Mouse (Mus musculus) midbrain, postnatal 0 days (tissue): ENCODE measurements around the gene S100a6. TPM values are rescaled to one million over a fixed set of nuclear protein-coding genes. Genes with fewer than 3 reads are reported as not detected.
A peak's percentile ranks its signal among the peaks of the same experiment; 100 is the strongest.

Source experiments
- ATAC-seq: fragments of 200-750 bp; cut with Nextera tagmentation; 2 replicates; pipeline ENCODE4 v1.8.0; 2017; ENCODE audit warnings: moderate number of reproducible peaks, mild to moderate bottlenecking, moderate TSS enrichment, moderate library complexity; ENCODE audit not compliant: low FRiP score
- DNase-seq: peaks from one replicate; pipeline ENCODE4 v3.0.0-alpha.2; 2015; ENCODE audit warnings: low spot score
- H3K27ac ChIP-seq: fragments of 300-500 bp; sonication (generic); 2 replicates; pipeline ENCODE4 v1.5.1; 2014; ENCODE audit warnings: low read depth, mild to moderate bottlenecking, low read length, mixed read lengths
- H3K27me3 ChIP-seq: fragments of 300-500 bp; sonication (generic); 2 replicates; pipeline ENCODE4 v1.6.1; 2014; ENCODE audit warnings: low read length, control low read depth, mixed read lengths; ENCODE audit not compliant: insufficient read depth
- H3K36me3 ChIP-seq: fragments of 300-500 bp; sonication (generic); 2 replicates; pipeline ENCODE4 v1.6.1; 2014; ENCODE audit warnings: low read length, control low read depth, mixed read lengths; ENCODE audit not compliant: insufficient read depth
- H3K4me1 ChIP-seq: fragments of 300-500 bp; sonication (generic); 2 replicates; pipeline ENCODE4 v1.6.1; 2014; ENCODE audit warnings: mild to moderate bottlenecking, control low read depth, antibody characterized with exemption, low read length, mixed read lengths; ENCODE audit not compliant: insufficient read depth
- H3K4me2 ChIP-seq: fragments of 300-500 bp; sonication (generic); 2 replicates; pipeline ENCODE4 v1.6.1; 2014; ENCODE audit warnings: low read depth, mild to moderate bottlenecking, low read length, mixed read lengths; ENCODE audit not compliant: poor library complexity, severe bottlenecking
- H3K4me3 ChIP-seq: fragments of 300-500 bp; sonication (generic); 2 replicates; pipeline ENCODE4 v1.5.1; 2014; ENCODE audit warnings: low read depth, mild to moderate bottlenecking, low read length, moderate library complexity
- H3K9ac ChIP-seq: fragments of 300-500 bp; sonication (generic); replicated peaks from 2 replicates; pipeline ENCODE4 v1.6.1; 2014; ENCODE audit warnings: mild to moderate bottlenecking, low read length, moderate library complexity, mixed read lengths; ENCODE audit not compliant: poor library complexity, severe bottlenecking
- H3K9me3 ChIP-seq: fragments of 300-500 bp; sonication (generic); 2 replicates; pipeline ENCODE4 v1.6.1; 2016; ENCODE audit warnings: low read length, control low read depth
- CTCF ChIP-seq: IDR thresholded peaks from 2 replicates; pipeline ENCODE4 v1.5.1; 2016; ENCODE audit warnings: antibody characterized with exemption, mild to moderate bottlenecking
- WGBS: fragments of 180-500 bp; shearing (Covaris S2); extraction: QIAGEN DNeasy Blood & Tissue Kit; methylation state at CpG from one replicate; pipeline ENCODE4 v1.1.7; 2014; 5-methylcytosine and 5-hydroxymethylcytosine counted together
- polyA plus RNA-seq: library from polyadenylated mRNA; unstranded; fragments of >200 nt; fragmentation: Nextera tagmentation; extraction: Ambion mirVana; gene quantifications from 2 replicates; pipeline ENCODE4 v1.2.1, GENCODE M21; 2015
- total RNA-seq: library from RNA; depleted of rRNA; stranded (reverse); fragments of >200 nt; gene quantifications from 2 replicates; pipeline ENCODE4 v1.2.3, GENCODE M21; 2014

The S100a6 gene
- total and polyA plus RNA-seq, 2 experiments from 2014 or later: 13.8 to 50.9 TPM

DNA sequence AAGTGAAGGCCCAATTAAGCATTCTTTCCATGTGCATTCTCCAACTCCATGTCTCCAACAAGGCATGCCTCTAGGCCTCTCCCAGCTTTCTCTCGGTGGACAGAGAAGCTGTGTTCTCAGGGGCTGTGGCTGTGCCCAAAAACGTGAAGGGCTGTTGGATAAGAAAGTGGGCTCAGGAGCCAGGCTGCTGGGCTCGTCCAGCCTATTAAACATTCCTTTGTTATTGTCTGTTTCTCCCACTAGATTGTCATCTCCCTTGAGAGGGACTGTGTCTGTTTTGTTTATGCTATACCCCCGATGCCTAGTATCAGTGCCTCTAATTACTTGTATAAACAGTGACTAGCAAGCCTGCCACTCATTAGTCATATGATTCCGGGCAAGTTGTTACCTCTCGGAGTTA is 14.9 kb upstream of the S100a6 start:
- H3K9me3 ChIP-seq: no peaks in the 10 kb centered on the region
- H3K27me3 ChIP-seq: no peaks in the 10 kb centered on the region
- H3K27ac ChIP-seq: no peak overlapping the region
- H3K4me1 ChIP-seq: no peaks in the 10 kb centered on the region
- DNase-seq: no peak
- H3K4me2 ChIP-seq: no peak overlapping the region
- no peaks in the 10 kb centered on the region for H3K36me3 ChIP-seq
- no peak for TF ChIP-seq CTCF
- no peak overlapping the region for H3K9ac ChIP-seq
- H3K4me3 ChIP-seq: no peak overlapping the region
- no peak for ATAC-seq
- 56% methylated on average over 6 of the region's 6 CpGs for WGBS

DNA sequence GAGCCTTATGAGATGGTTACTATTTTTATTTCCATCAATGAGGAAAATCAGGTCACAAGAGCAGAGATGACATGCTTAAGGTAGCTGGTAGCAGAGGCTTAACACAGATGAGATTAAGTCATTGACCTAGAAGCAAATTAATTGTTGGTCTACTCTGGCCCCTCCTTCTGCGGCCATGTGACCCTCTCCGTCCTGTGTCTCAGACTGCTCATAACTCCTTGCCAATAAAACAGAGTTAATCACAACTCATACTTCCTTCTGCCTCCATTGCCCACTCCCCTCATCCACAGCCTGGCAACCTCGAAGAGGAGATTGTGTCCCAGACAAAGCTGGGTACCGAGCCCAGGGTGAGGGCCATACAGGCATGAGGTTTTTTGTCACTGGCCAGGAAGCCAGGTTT is 14.5 kb upstream of the S100a6 start:
- Histone ChIP-seq H3K9ac (no peak overlapping the region), H3K4me2 (no peak overlapping the region), H3K9me3 (no peaks in the 10 kb centered on the region), H3K4me1 (no peaks in the 10 kb centered on the region), H3K27ac (no peak overlapping the region), H3K4me3 (no peak overlapping the region), H3K36me3 (no peaks in the 10 kb centered on the region), H3K27me3 (no peaks in the 10 kb centered on the region)
- ATAC-seq: 0 out of 2 replicates have a peak, but pooled peaks have one; percentile 34
- DNase-seq: no peak
- 79% methylated on average over 4 of the region's 4 CpGs for WGBS
- TF ChIP-seq CTCF: no peak

DNA sequence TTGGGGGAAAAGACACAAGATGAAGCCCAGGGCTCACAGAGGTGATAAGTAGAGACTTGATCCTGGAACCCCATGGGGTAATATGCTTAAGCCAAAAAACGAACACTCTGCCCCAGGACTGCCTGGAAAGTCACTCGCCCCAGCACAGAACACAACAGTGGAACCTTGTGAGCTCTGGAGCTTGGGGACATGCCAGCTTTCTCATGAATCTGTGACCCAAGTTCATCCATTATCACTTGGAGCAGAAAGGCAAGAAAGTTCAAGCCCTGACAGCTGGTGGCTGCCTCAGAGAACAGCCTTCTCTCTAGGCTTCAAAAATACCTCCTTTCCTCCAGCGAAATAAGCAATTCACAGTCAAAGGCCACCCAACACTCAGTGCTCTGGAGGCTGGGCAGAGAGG is 13.3 kb upstream of the S100a6 start:
- no peak for DNase-seq

DNA sequence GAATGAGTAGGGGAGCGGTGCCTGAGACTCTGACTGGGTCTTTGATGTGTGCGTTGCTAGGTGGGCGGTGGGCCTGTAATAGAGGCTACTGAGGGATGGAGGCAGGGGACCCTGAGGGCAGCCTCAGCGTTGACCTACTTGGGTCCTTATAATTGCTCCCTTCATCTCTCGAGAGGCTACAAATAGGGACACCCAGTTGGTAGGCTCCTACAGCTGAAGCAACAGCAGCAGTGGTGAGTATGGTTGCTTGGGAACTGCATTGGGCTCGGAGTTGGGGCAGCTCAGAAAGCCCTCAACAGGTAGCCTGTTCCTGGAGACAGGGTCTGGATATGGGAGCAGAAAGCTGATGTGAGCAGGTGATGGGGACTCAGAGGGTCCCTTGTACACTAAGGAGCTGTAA is 12.6 kb upstream of the S100a6 start:
- 85% methylated on average over 6 of the region's 6 CpGs for WGBS
- Histone ChIP-seq H3K36me3 (no peaks in the 10 kb centered on the region), H3K4me1 (no peaks in the 10 kb centered on the region)

More for the DNA sequence above, 13.3 kb upstream of the S100a6 start:
- no peaks in the 10 kb centered on the region for H3K4me1 ChIP-seq
- H3K9me3 ChIP-seq: no peaks in the 10 kb centered on the region
- H3K27ac ChIP-seq: no peak overlapping the region
- no peaks in the 10 kb centered on the region for H3K27me3 ChIP-seq
- H3K9ac ChIP-seq: no peak overlapping the region
- no peak for ATAC-seq
- no peak overlapping the region for H3K4me2 ChIP-seq
- no peak for TF ChIP-seq CTCF
- H3K4me3 ChIP-seq: no peak overlapping the region
- 80% methylated on average over 3 of the region's 3 CpGs for WGBS
- H3K36me3 ChIP-seq: no peaks in the 10 kb centered on the region

DNA sequence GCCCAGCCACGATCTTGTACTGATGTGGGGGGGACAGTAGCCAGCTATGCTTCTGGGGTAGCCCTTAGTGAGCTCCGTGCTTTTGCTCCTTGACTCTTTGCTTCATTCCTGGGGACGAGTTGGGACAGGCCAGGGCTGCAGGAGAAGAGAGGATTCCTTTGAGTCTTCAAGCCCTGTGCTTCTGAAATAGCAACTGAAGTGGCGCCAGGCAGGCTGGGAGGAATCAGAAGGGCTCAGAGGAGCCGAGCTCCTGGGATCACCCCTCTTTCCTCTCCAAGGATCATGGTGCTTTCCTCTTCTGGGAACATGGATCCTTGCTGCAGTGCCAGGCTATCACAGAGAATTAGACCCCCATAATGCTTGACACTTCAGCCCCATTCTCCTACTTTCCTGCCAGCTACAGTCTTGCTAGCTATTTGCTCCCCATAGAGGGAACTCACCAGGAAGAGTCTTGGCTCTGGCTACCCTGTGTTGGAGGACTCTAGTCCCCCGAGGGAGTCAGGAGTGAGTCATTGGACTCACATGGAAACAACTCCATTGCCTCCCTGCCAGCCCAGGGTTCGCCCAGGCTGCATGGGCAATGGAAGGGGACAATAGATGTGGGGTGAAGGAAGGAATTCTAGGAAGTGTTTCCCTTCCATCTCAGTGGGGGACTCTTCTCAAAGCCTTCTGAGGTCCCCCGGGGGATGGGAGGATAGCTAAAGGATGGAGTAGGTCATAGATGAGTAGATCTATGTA is 12.1 kb upstream of the S100a6 start:
- 88% methylated on average over 8 of the region's 8 CpGs for WGBS
- H3K9ac ChIP-seq: no peak overlapping the region
- no peaks in the 10 kb centered on the region for H3K9me3 ChIP-seq
- no peaks in the 10 kb centered on the region for H3K4me1 ChIP-seq
- no peaks in the 10 kb centered on the region for H3K36me3 ChIP-seq
- H3K27me3 ChIP-seq: no peaks in the 10 kb centered on the region
- TF ChIP-seq CTCF: no peak
- H3K27ac ChIP-seq: no peak overlapping the region
- H3K4me2 ChIP-seq: no peak overlapping the region
- DNase-seq (no peak), ATAC-seq (no peak)
- H3K4me3 ChIP-seq: no peak overlapping the region

More for the DNA sequence above, 12.6 kb upstream of the S100a6 start:
- Histone ChIP-seq H3K4me3 (no peak overlapping the region), H3K9ac (no peak overlapping the region), H3K27ac (no peak overlapping the region), H3K27me3 (no peaks in the 10 kb centered on the region), H3K9me3 (no peaks in the 10 kb centered on the region), H3K4me2 (no peak overlapping the region)
- no peak for TF ChIP-seq CTCF
- DNase-seq (no peak), ATAC-seq (no peak)

DNA sequence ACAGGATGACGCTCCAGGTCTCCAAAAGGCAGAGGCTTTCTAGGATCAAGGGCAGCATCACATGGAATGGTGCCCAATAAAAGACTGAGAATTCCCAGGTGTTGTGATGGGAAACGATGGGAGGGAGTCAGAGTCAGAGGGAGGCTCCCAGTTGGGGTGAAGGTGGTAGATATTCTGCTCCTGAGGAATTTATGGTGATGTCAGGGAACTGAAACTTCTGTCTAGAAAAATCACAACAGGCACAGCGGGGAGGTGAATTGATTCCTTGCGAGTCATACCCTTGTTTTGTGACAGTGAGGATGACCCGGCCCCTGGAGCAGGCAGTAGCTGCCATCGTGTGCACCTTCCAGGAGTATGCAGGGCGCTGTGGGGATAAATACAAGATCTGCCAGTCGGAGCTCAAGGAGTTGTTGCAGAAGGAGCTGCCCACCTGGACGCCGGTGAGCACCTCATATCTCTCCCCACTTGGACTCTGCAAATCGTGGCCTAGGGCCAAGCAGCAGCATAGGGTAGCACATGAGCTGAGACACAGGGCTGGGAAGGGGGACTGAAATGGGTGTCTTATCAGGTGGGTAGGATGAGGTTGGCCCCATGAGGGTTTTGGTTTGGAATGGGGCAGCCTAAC is 11.1 kb upstream of the S100a6 start, which contains the start of gene Gm42674:
Gm42674 (plus strand) TSS at position 419 of the 625 bp plus-strand sequence.
- no peak within 1 kb of the TSS for H3K9ac ChIP-seq
- H3K27me3 ChIP-seq: no peaks in the 10 kb centered on the region
- H3K27ac ChIP-seq: no peak within 1 kb of the TSS
- H3K4me1 ChIP-seq: no peaks in the 10 kb centered on the region
- no peak within 1 kb of the TSS for H3K4me2 ChIP-seq
- 85% methylated on average over 11 of the region's 11 CpGs for WGBS
- no peaks in the 10 kb centered on the region for H3K36me3 ChIP-seq
- H3K9me3 ChIP-seq: no peaks in the 10 kb centered on the region
- no peak for ATAC-seq
- H3K4me3 ChIP-seq: no peak within 1 kb of the TSS
- no peak for TF ChIP-seq CTCF
- DNase-seq: no peak
